Mouse (Mus musculus) erythroblast, embryonic 14.5 days (primary cell): ENCODE data around the gene Tgfbr3.

Source experiments
- GATA1 ChIP-seq: IDR thresholded peaks from 2 replicates; pipeline ENCODE4 v1.6.1; 2012; ENCODE audit warnings: low read length, inconsistent platforms, mixed read lengths
- TAL1 ChIP-seq: IDR thresholded peaks from 3 replicates; pipeline ENCODE4 v1.6.1; 2012; ENCODE audit warnings: low read length, inconsistent platforms, mixed read lengths

- no peak for TF ChIP-seq GATA1
- no peak for TF ChIP-seq TAL1
Measured at GRCm38 (mm10) chr5:107210040-107210439, 79.4 kb downstream of the Tgfbr3 start.
